Mouse (Mus musculus): ENCODE results near the gene Tmem98. TPM values are rescaled to one million over a fixed set of nuclear protein-coding genes. Genes with fewer than 3 reads are reported as not detected.

Tmem98 gene
- 52.9 and 61.0 TPM in 2 replicates for polyA plus RNA-seq (2012; rRNA removed)

DNA sequence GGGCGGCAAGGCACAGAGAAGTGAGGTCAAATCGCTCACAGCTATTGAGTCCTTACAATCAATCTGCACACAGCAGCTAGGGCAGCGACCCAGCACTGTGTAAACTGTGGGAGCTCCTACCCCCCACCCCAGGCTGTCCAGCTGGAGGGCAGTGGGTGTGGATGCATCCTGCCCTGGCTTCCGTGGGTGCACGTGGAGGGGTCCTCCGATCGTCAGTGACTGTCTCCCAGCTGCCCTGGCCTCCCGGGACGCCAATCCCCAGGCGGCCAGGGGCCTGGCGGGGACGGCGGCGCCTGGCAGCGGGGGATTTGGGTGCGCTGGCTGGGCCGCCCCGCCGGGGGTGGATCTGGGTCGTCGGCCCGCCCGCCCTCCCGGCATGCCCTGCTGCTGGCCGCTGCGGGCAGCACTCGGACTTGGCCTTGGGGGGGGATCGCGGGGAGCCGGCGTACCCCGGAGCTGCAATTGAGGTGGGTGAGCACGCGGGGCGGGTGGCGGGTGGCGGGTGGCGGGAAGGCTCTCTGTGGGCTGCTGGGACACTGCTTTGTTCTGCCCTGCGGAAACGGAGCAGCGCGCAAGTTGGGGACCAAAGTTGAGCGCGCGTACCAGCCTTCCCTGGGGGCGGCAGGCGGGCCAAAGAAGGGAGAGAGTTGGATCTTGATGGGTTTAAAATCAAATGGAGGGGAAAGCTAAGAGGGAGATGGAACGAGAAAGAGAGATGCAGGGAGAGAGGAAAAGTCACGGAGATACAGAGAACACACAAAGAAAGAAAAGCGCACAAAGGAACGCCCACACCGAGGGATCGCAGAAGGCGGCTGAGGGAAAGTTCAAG lies at the start of gene Tmem98:
Gene Tmem98, plus strand, starts transcription at position 183 of the 829 bp plus-strand sequence.

DNA sequence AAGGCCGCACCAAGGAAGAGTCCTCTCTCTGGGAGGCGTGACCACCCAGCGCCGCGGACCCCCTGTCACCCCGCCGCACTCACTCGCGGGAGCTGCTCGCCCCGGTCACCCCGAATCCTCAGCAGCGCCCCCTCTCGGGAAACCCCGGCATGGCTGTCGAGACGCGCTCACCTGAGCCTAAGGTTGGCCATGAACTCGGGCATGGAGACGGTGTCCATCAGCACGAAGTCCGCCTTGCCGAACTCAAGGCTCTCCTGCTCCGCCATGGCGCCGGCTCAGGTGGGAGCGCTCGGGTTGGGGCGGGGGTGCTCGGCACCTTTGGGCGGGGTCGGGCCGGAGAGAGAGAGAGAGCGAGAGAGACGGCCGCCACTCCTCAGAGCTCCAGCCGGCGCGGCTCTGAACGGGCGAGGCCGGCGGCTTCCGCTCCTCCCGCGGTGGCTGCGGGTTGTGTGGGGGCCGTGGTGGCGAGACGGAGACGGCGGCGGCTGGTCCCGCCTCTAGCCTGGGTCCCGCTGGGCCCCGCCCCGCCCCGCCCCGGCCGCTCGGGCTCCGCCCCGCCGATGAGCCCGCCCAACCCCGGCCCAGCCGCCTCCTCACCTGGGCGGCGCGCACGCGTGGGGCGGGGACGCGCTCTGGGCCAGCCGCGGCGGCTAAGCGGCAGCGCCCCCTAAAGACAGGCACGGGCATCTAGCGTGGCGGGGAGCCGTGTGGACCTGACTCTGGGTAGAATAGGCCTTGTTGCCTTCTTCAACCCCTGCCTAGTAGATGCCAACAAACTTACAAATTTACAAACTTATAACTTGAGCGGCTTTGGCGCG lies 30.2 kb upstream of the Tmem98 start, which contains the start of gene Myo1d:
Gene Myo1d, minus strand, starts transcription at position 499 of the 818 bp plus-strand sequence.

DNA sequence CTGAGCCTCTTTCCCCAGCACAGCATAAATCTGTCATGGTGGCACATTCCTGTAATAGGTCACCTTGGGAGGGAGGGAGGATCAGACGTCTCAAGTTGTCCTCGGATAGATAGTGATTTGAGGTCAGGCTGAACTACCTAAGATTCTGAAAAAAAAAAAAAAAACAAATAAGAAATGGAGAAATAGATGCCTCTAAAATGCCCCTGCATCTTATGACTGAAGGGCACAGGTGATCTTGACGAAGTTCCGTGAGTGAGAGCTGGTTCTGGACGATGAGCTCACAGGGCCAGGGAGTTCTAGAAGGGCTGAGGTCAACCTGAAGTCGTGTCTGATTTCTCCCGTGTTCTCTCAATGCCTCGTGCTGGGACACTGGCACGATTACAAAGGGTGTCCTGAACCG lies 48.1 kb downstream of the Tmem98 start, which contains the start of gene Spaca3:
Gene Spaca3, plus strand, starts transcription at position 301 of the 400 bp plus-strand sequence.

Other genes with a start within 250 kb of the Tmem98 start
- 34.6 and 34.7 TPM in 2 replicates for gene Myo1d, start 30.1 kb upstream of the Tmem98 start, polyA plus RNA-seq (2012; rRNA removed)
- gene Spaca3, start 48.2 kb downstream of the Tmem98 start, polyA plus RNA-seq (2012; rRNA removed): 0.13 TPM in 1 of 2 replicates, not detected in the other

Data from stomach, adult 2 months (tissue).